Mouse (Mus musculus) embryo, embryonic 11 days (tissue): Measurements from ENCODE around the gene Cnksr3.

Experiments used
- DNase-seq: peaks from one replicate; pipeline ENCODE4 v3.0.0-alpha.2; 2015

Cnksr3 gene

GRCm38 (mm10) chr10:7145614-7146013, 66.4 kb downstream of the Cnksr3 start:
- DNase-seq, result peak; percentile 13

GRCm38 (mm10) chr10:7144081-7144783, 67.8 kb downstream of the Cnksr3 start:
- no peak for DNase-seq

GRCm38 (mm10) chr10:7142287-7142686, 69.8 kb downstream of the Cnksr3 start:
- DNase-seq, result no peak

GRCm38 (mm10) chr10:7140282-7140681, 71.8 kb downstream of the Cnksr3 start:
- no peak for DNase-seq

GRCm38 (mm10) chr10:7138049-7138448, 74.0 kb downstream of the Cnksr3 start:
- no peak for DNase-seq

GRCm38 (mm10) chr10:7135751-7136150, 76.3 kb downstream of the Cnksr3 start:
- no peak for DNase-seq

GRCm38 (mm10) chr10:7133005-7133404, 79.0 kb downstream of the Cnksr3 start:
- DNase-seq, result no peak

GRCm38 (mm10) chr10:7131441-7131840, 80.6 kb downstream of the Cnksr3 start:
- no peak for DNase-seq

GRCm38 (mm10) chr10:7127828-7128227, 84.2 kb downstream of the Cnksr3 start:
- DNase-seq, result no peak

GRCm38 (mm10) chr10:7126882-7127281, 85.2 kb downstream of the Cnksr3 start:
- DNase-seq, result no peak

- no peak for DNase-seq
Observed at GRCm38 (mm10) chr10:7126287-7126686, 85.8 kb downstream of the Cnksr3 start.

- DNase-seq, result peak; percentile 16
Observed at GRCm38 (mm10) chr10:7124993-7125392, 87.0 kb downstream of the Cnksr3 start.

- no peak for DNase-seq
Observed at GRCm38 (mm10) chr10:7122294-7122693, 89.7 kb downstream of the Cnksr3 start.

GRCm38 (mm10) chr10:7120206-7120605, 91.8 kb downstream of the Cnksr3 start:
- DNase-seq, result no peak

GRCm38 (mm10) chr10:7118258-7119077, 93.6 kb downstream of the Cnksr3 start:
- DNase-seq, result peak; percentile 35

GRCm38 (mm10) chr10:7117785-7118184, 94.3 kb downstream of the Cnksr3 start:
- DNase-seq, result peak; percentile 61

- DNase-seq, result no peak
Observed at GRCm38 (mm10) chr10:7114796-7115195, 97.2 kb downstream of the Cnksr3 start.

- no peak for DNase-seq
Observed at GRCm38 (mm10) chr10:7113747-7114146, 98.3 kb downstream of the Cnksr3 start.

- DNase-seq, result no peak
Observed at GRCm38 (mm10) chr10:7113144-7113543, 98.9 kb downstream of the Cnksr3 start.

- no peak for DNase-seq
Observed at GRCm38 (mm10) chr10:7111462-7112000, 100.5 kb downstream of the Cnksr3 start.

GRCm38 (mm10) chr10:7103872-7104271, 108.2 kb downstream of the Cnksr3 start:
- no peak for DNase-seq

GRCm38 (mm10) chr10:7077971-7078370, 134.1 kb downstream of the Cnksr3 start:
- DNase-seq, result no peak

GRCm38 (mm10) chr10:7077389-7077808, 134.6 kb downstream of the Cnksr3 start:
- DNase-seq, result peak; percentile 11

GRCm38 (mm10) chr10:7076662-7077211, 135.3 kb downstream of the Cnksr3 start:
- DNase-seq, result peak; percentile 46
